Mouse (Mus musculus) E14TG2a.4 (cell line): ENCODE data around the gene Dpp6.

Experiments used
- CTCF ChIP-seq: conservative IDR thresholded peaks from 2 replicates; pipeline ENCODE4 v1.5.1; 2014; ENCODE audit warnings: low read length
- NANOG ChIP-seq: IDR thresholded peaks from 2 replicates; pipeline ENCODE4 v1.6.1; 2014; ENCODE audit warnings: borderline replicate concordance, low read length, mixed read lengths
- POU5F1 ChIP-seq: IDR thresholded peaks from 2 replicates; pipeline ENCODE4 v1.6.1; 2014; ENCODE audit warnings: low read length, borderline replicate concordance

GRCm38 (mm10) chr5:27286876-27287275, 469.9 kb downstream of the Dpp6 start:
- TF ChIP-seq CTCF: no peak
- TF ChIP-seq NANOG: no peak
- TF ChIP-seq POU5F1: no peak
